Mouse (Mus musculus): ENCODE results near the gene Sec1.

- no peak for TF ChIP-seq TAL1 (IDR thresholded peaks at IDR 0.05; ENCODE audit: low read length)
- no peak for TF ChIP-seq GATA1 (IDR thresholded peaks at IDR 0.05; ENCODE audit: low read length)
These were observed 29.6 kb upstream of the Sec1 start for GRCm38 (mm10) chr7:45723781-45724180.
